Mouse (Mus musculus): ENCODE results near the gene Fam241b.

Fam241b gene

DNA sequence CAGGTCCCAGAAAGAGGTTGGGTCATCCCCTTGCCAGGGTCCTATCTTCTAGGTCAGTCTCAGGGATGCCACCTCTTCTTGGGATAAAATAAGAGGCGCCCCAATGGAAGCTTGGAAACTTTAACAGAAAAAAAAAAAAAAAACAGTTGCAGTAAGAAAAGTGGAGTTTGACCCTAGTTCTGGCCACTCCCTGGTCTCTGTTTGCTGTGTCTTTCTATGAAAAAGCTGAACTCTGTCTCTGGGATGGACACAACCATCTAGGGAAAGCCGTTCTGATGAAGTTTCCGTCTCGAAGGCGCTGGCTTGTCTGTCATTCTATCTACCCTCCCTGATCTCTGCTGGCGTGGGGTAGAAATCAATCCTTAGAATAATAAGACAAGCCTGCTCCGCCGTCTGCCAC lies 73.1 kb downstream of the Fam241b start:
- no peak for DNase-seq (ENCODE audit: low spot score in 2 of 2)

DNA sequence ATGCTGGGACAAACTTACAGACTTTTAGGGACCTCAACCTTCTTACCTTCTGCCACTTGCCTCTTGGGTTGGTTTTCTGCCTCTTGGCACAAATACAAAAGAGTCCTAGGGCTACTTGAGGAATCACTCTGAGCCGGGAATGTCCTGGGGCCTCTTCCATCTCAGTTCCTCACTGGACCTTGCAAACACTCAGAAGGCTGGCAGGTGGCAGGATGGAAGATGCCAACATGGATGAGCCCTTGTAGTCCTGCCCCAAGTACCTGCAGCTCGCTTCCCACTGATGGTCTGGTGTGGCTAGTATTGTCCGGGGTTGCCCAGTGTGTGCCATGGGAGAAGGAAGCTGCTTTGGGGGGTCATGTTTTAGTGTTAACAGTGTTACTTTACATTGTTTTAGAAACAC lies 73.8 kb downstream of the Fam241b start:
- DNase-seq (ENCODE audit: low spot score in 2 of 2): no peak

DNA sequence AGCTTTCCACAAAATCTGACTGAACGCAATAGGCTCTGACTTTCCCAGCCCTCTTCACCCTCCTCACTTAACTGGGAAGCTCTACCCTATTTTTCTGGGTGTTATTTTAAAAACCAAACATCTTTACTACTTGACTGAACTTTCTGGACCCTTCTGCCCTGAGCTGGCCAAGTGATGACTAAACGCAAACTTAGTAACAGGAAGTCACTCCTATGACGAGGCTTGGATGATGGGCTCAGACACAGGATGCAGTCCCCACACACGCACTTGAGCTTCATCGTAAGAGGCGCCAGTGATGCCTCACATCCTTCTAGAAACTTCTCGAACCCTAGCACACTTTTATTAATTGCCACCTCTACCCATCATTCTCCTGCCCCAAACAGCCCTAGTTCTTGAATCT lies 74.3 kb downstream of the Fam241b start:
- DNase-seq (ENCODE audit: low spot score in 2 of 2): no peak

GRCm38 (mm10) chr10:62068532-62068931 lies 75.2 kb downstream of the Fam241b start:
- DNase-seq (ENCODE audit: low spot score in 2 of 2): no peak

DNA sequence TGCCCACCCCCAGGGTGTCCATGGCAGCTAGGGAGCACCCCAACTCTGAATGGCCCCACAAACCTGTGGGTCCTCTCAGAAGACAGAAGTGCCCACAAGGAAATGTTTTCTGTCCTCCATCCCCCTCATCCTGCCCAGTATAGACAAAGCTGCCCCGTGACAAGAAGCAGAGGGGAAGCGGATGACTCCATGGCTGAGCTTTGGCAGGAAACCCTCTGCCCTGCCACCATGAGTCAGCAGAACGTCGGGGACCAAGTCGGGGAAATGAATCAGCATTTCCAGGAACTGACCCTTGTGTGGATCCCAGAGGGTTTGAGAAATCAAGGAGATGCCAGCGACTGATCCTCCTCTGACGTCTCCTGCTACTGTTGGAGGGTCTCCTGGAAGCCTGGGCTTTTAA lies 77.5 kb downstream of the Fam241b start:
- DNase-seq (ENCODE audit: low spot score in 2 of 2): no peak

DNA sequence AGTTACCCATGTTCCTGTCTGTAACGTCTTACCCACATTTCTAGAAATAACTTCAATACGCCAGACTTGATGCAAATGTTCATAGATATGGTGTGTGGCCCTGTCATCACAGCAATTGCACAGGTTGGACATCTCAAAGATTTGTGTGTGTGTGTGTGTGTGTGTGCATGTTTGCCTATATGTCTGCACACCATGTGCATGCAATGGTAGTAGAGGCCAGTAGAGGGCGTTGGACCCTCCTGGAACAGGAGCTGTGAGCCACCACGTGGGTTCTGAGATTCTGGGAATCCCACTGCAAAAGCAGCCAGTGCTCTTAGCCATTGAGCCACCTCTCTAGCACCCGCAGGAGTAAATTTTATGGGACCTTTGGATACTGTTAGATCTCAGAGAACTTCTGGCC lies 80.9 kb downstream of the Fam241b start:
- no peak for DNase-seq (ENCODE audit: low spot score in 2 of 2)

DNA sequence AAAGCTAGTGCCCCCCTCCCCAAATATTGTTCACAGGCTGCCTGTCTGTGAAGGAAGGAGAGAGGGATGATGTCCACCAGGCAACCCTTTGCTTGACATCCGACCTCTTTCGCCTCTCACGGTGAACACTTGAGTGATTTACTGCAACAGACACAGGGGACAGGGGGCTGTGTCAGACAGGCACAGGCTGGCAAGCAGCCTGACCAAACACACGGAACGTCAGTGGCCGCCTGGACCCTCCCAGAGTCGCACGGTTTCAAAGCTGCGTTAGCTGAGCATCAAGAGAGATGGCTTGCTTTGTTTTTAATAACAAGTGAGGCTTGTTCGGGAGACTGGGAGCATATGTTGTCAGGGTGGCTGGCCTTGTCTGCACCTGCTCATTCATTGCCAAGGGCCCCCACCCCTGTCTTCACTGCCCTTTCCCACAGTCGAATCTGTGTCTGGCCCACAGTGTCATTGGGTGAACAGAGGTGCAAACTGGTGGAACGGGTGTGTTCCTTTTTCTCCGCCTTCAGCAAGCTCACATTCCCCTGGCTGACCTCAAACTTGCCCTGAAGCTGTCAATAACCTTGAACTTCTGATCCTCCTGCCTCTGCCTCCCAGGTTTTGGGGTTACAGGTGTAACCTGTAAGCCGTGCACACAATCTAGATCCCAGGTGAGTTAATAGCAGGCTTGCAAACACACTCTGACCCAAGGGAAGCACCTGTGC lies 82.6 kb downstream of the Fam241b start:
- no peak for DNase-seq (ENCODE audit: low spot score in 2 of 2)

- DNase-seq (ENCODE audit: low spot score in 2 of 2): no peak
Observed at GRCm38 (mm10) chr10:62060224-62060913, 83.4 kb downstream of the Fam241b start.

- DNase-seq (ENCODE audit: low spot score in 2 of 2): no peak
Observed at GRCm38 (mm10) chr10:62058508-62059375, 85.0 kb downstream of the Fam241b start.
